Mouse (Mus musculus): ENCODE measurements at regions not wholly inside any gene's neighbourhood (a gene's known extent, or its start where the extent isn't known, plus 50 kb on each side); places are given as distances from the start of the nearest gene placed in this dataset.

- WGBS, result 61% methylated on average over 2 of the region's 2 CpGs
- ATAC-seq (replicated peaks; ENCODE audit: low FRiP score), result no peak
- H3K4me3 ChIP-seq (ENCODE audit: low read depth, low read length), result no peak overlapping the region
- no peaks in the 10 kb centered on the region for H3K36me3 ChIP-seq (ENCODE audit: control insufficient read depth, insufficient read depth, low read length)
- no peaks in the 10 kb centered on the region for H3K4me1 ChIP-seq (replicated peaks; ENCODE audit: control insufficient read depth, insufficient read depth, low read length)
- H3K9me3 ChIP-seq (ENCODE audit: control insufficient read depth, low read length), result no peaks in the 10 kb centered on the region
- H3K27me3 ChIP-seq (ENCODE audit: control insufficient read depth, insufficient read depth, low read length), result no peaks in the 10 kb centered on the region
- H3K27ac ChIP-seq (ENCODE audit: low read depth, low read length), result no peak overlapping the region
- no peak overlapping the region for H3K4me2 ChIP-seq (ENCODE audit: low read depth, low read length, severe bottlenecking)
- DNase-seq (ENCODE audit: low spot score), result no peak
- no peak overlapping the region for H3K9ac ChIP-seq (ENCODE audit: low read length)
Observed at GRCm38 (mm10) chr10:16231821-16232220, 1491.2 kb upstream of the Cited2 start.

GRCm38 (mm10) chr10:16233612-16234106 is 1489.4 kb upstream of the Cited2 start:
- Histone ChIP-seq H3K27me3 (ENCODE audit: control insufficient read depth, insufficient read depth, low read length) (no peaks in the 10 kb centered on the region), H3K4me2 (ENCODE audit: low read depth, low read length, severe bottlenecking) (no peak overlapping the region), H3K4me3 (ENCODE audit: low read depth, low read length) (no peak overlapping the region), H3K9ac (ENCODE audit: low read length) (no peak overlapping the region), H3K27ac (ENCODE audit: low read depth, low read length) (no peak overlapping the region), H3K4me1 (replicated peaks; ENCODE audit: control insufficient read depth, insufficient read depth, low read length) (no peaks in the 10 kb centered on the region), H3K36me3 (ENCODE audit: control insufficient read depth, insufficient read depth, low read length) (no peaks in the 10 kb centered on the region), H3K9me3 (ENCODE audit: control insufficient read depth, low read length) (no peaks in the 10 kb centered on the region)
- WGBS, result 76% methylated on average over 4 of the region's 4 CpGs
- no peak for DNase-seq (ENCODE audit: low spot score)
- ATAC-seq (replicated peaks; ENCODE audit: low FRiP score), result no peak

- no peak for ATAC-seq (replicated peaks; ENCODE audit: low FRiP score)
- Histone ChIP-seq H3K36me3 (ENCODE audit: control insufficient read depth, insufficient read depth, low read length) (no peaks in the 10 kb centered on the region), H3K4me2 (ENCODE audit: low read depth, low read length, severe bottlenecking) (no peak overlapping the region), H3K4me3 (ENCODE audit: low read depth, low read length) (no peak overlapping the region), H3K27ac (ENCODE audit: low read depth, low read length) (no peak overlapping the region), H3K9me3 (ENCODE audit: control insufficient read depth, low read length) (no peaks in the 10 kb centered on the region), H3K27me3 (ENCODE audit: control insufficient read depth, insufficient read depth, low read length) (no peaks in the 10 kb centered on the region), H3K9ac (ENCODE audit: low read length) (no peak overlapping the region), H3K4me1 (replicated peaks; ENCODE audit: control insufficient read depth, insufficient read depth, low read length) (no peaks in the 10 kb centered on the region)
- no peak for DNase-seq (ENCODE audit: low spot score)
Observed at GRCm38 (mm10) chr10:16256329-16256728, 1466.7 kb upstream of the Cited2 start.

- Histone ChIP-seq H3K36me3 (ENCODE audit: control insufficient read depth, insufficient read depth, low read length) (no peaks in the 10 kb centered on the region), H3K9me3 (ENCODE audit: control insufficient read depth, low read length) (no peaks in the 10 kb centered on the region), H3K27me3 (ENCODE audit: control insufficient read depth, insufficient read depth, low read length) (no peaks in the 10 kb centered on the region), H3K27ac (ENCODE audit: low read depth, low read length) (no peak overlapping the region), H3K4me1 (replicated peaks; ENCODE audit: control insufficient read depth, insufficient read depth, low read length) (no peaks in the 10 kb centered on the region), H3K9ac (ENCODE audit: low read length) (no peak overlapping the region), H3K4me2 (ENCODE audit: low read depth, low read length, severe bottlenecking) (no peak overlapping the region), H3K4me3 (ENCODE audit: low read depth, low read length) (no peak overlapping the region)
- DNase-seq (ENCODE audit: low spot score) (no peak), ATAC-seq (replicated peaks; ENCODE audit: low FRiP score) (no peak)
- 90% methylated on average over 5 of the region's 5 CpGs for WGBS
Observed at GRCm38 (mm10) chr10:16272786-16273185, 1450.2 kb upstream of the Cited2 start.

GRCm38 (mm10) chr10:16317026-16317425 is 1406.0 kb upstream of the Cited2 start:
- WGBS, result 80% methylated on average over 10 of the region's 10 CpGs
- ATAC-seq (replicated peaks; ENCODE audit: low FRiP score), result no peak
- no peaks in the 10 kb centered on the region for H3K9me3 ChIP-seq (ENCODE audit: control insufficient read depth, low read length)

GRCm38 (mm10) chr10:16337546-16337945 is 1385.5 kb upstream of the Cited2 start:
- 84% methylated on average over 1 of the region's 1 CpGs for WGBS
- Histone ChIP-seq H3K9ac (ENCODE audit: low read length) (no peak overlapping the region), H3K4me2 (ENCODE audit: low read depth, low read length, severe bottlenecking) (no peak overlapping the region), H3K27ac (ENCODE audit: low read depth, low read length) (no peak overlapping the region), H3K4me3 (ENCODE audit: low read depth, low read length) (no peak overlapping the region), H3K36me3 (ENCODE audit: control insufficient read depth, insufficient read depth, low read length) (no peaks in the 10 kb centered on the region), H3K9me3 (ENCODE audit: control insufficient read depth, low read length) (no peaks in the 10 kb centered on the region), H3K4me1 (replicated peaks; ENCODE audit: control insufficient read depth, insufficient read depth, low read length) (no peaks in the 10 kb centered on the region), H3K27me3 (ENCODE audit: control insufficient read depth, insufficient read depth, low read length) (no peaks in the 10 kb centered on the region)
- DNase-seq (ENCODE audit: low spot score) (no peak), ATAC-seq (replicated peaks; ENCODE audit: low FRiP score) (no peak)

More at GRCm38 (mm10) chr10:16317026-16317425, 1406.0 kb upstream of the Cited2 start:
- no peak overlapping the region for H3K9ac ChIP-seq (ENCODE audit: low read length)
- no peak overlapping the region for H3K27ac ChIP-seq (ENCODE audit: low read depth, low read length)
- H3K36me3 ChIP-seq (ENCODE audit: control insufficient read depth, insufficient read depth, low read length), result no peaks in the 10 kb centered on the region
- H3K27me3 ChIP-seq (ENCODE audit: control insufficient read depth, insufficient read depth, low read length), result no peaks in the 10 kb centered on the region
- no peak overlapping the region for H3K4me3 ChIP-seq (ENCODE audit: low read depth, low read length)
- H3K4me1 ChIP-seq (replicated peaks; ENCODE audit: control insufficient read depth, insufficient read depth, low read length), result no peaks in the 10 kb centered on the region
- peak; percentile 38 for DNase-seq (ENCODE audit: low spot score)
- no peak overlapping the region for H3K4me2 ChIP-seq (ENCODE audit: low read depth, low read length, severe bottlenecking)

- H3K4me3 ChIP-seq (ENCODE audit: low read depth, low read length), result no peak overlapping the region
- H3K9me3 ChIP-seq (ENCODE audit: control insufficient read depth, low read length), result no peaks in the 10 kb centered on the region
- H3K27ac ChIP-seq (ENCODE audit: low read depth, low read length), result no peak overlapping the region
- ATAC-seq (replicated peaks; ENCODE audit: low FRiP score) (no peak), DNase-seq (ENCODE audit: low spot score) (no peak)
- H3K36me3 ChIP-seq (ENCODE audit: control insufficient read depth, insufficient read depth, low read length), result no peaks in the 10 kb centered on the region
- H3K9ac ChIP-seq (ENCODE audit: low read length), result no peak overlapping the region
- no peaks in the 10 kb centered on the region for H3K27me3 ChIP-seq (ENCODE audit: control insufficient read depth, insufficient read depth, low read length)
- no peaks in the 10 kb centered on the region for H3K4me1 ChIP-seq (replicated peaks; ENCODE audit: control insufficient read depth, insufficient read depth, low read length)
- H3K4me2 ChIP-seq (ENCODE audit: low read depth, low read length, severe bottlenecking), result no peak overlapping the region
Observed at GRCm38 (mm10) chr10:16341496-16341895, 1381.5 kb upstream of the Cited2 start.

- H3K4me1 ChIP-seq (replicated peaks; ENCODE audit: control insufficient read depth, insufficient read depth, low read length), result no peaks in the 10 kb centered on the region
- no peak for DNase-seq (ENCODE audit: low spot score)
- no peak overlapping the region for H3K4me2 ChIP-seq (ENCODE audit: low read depth, low read length, severe bottlenecking)
- H3K27me3 ChIP-seq (ENCODE audit: control insufficient read depth, insufficient read depth, low read length), result no peaks in the 10 kb centered on the region
- no peak overlapping the region for H3K4me3 ChIP-seq (ENCODE audit: low read depth, low read length)
- no peak overlapping the region for H3K27ac ChIP-seq (ENCODE audit: low read depth, low read length)
- H3K9me3 ChIP-seq (ENCODE audit: control insufficient read depth, low read length), result no peaks in the 10 kb centered on the region
- H3K9ac ChIP-seq (ENCODE audit: low read length), result no peak overlapping the region
- no peaks in the 10 kb centered on the region for H3K36me3 ChIP-seq (ENCODE audit: control insufficient read depth, insufficient read depth, low read length)
- WGBS, result 85% methylated on average over 3 of the region's 3 CpGs
- ATAC-seq (replicated peaks; ENCODE audit: low FRiP score), result no peak
Observed at GRCm38 (mm10) chr10:16364001-16364400, 1359.0 kb upstream of the Cited2 start.

Data from forebrain, embryonic 11.5 days (tissue).